Mouse (Mus musculus) stomach, postnatal 0 days (tissue): ENCODE results near the gene Tldc2. TPM values are rescaled to one million over a fixed set of nuclear protein-coding genes. Genes with fewer than 3 reads are reported as not detected.
A peak's percentile ranks its signal among the peaks of the same experiment; 100 is the strongest.

ENCODE experiments used
- ATAC-seq: fragments of 200-750 bp; cut with Nextera tagmentation; 2 replicates; pipeline ENCODE4 v1.8.0; 2017; ENCODE audit not compliant: low FRiP score, low TSS enrichment
- DNase-seq: peaks from one replicate; pipeline ENCODE4 v3.0.0-alpha.2; 2016; ENCODE audit warnings: low spot score
- H3K27ac ChIP-seq: fragments of 300-500 bp; sonication (generic); replicated peaks from 2 replicates; pipeline ENCODE4 v1.5.1; 2014; ENCODE audit warnings: mild to moderate bottlenecking, control low read depth
- H3K27me3 ChIP-seq: fragments of 300-500 bp; sonication (generic); 2 replicates; pipeline ENCODE4 v1.6.1; 2014; ENCODE audit warnings: low read length; ENCODE audit not compliant: control insufficient read depth, insufficient read depth
- H3K36me3 ChIP-seq: fragments of 300-500 bp; sonication (generic); 2 replicates; pipeline ENCODE4 v1.6.1; 2014; ENCODE audit warnings: low read length, mixed read lengths; ENCODE audit not compliant: control insufficient read depth, insufficient read depth
- H3K4me1 ChIP-seq: fragments of 300-500 bp; sonication (generic); replicated peaks from 2 replicates; pipeline ENCODE4 v1.6.1; 2014; ENCODE audit warnings: antibody characterized with exemption; ENCODE audit not compliant: control insufficient read depth, insufficient read depth
- H3K4me2 ChIP-seq: fragments of 300-500 bp; sonication (generic); replicated peaks from 2 replicates; pipeline ENCODE4 v1.6.1; 2014; ENCODE audit warnings: low read depth, mild to moderate bottlenecking, control low read depth, moderate library complexity
- H3K4me3 ChIP-seq: fragments of 300-500 bp; sonication (generic); 2 replicates; pipeline ENCODE4 v1.5.1; 2014; ENCODE audit warnings: low read depth, low read length, control low read depth
- H3K9ac ChIP-seq: fragments of 300-500 bp; sonication (generic); 2 replicates; pipeline ENCODE4 v1.6.1; 2014; ENCODE audit warnings: mild to moderate bottlenecking, low read length, control low read depth, mixed read lengths
- H3K9me3 ChIP-seq: fragments of 300-500 bp; sonication (generic); 2 replicates; pipeline ENCODE4 v1.6.1; 2016; ENCODE audit warnings: low read length; ENCODE audit not compliant: control insufficient read depth
- CTCF ChIP-seq: IDR thresholded peaks from 2 replicates; pipeline ENCODE4 v1.5.1; 2016; ENCODE audit warnings: antibody characterized with exemption, low read depth, mild to moderate bottlenecking, moderate library complexity
- EP300 ChIP-seq: optimal IDR thresholded peaks from 2 replicates; pipeline ENCODE3; 2016; ENCODE audit warnings: antibody characterized with exemption
- WGBS: fragments of 180-500 bp; shearing (Covaris S2); extraction: QIAGEN DNeasy Blood & Tissue Kit; methylation state at CpG from one replicate; pipeline ENCODE4 v1.1.7; 2014; 5-methylcytosine and 5-hydroxymethylcytosine counted together
- polyA plus RNA-seq: library from polyadenylated mRNA; unstranded; fragments of >200 nt; fragmentation: Nextera tagmentation; extraction: Ambion mirVana; gene quantifications from 2 replicates; pipeline ENCODE4 v1.2.1, GENCODE M21; 2015

Gene Tldc2
- polyA plus RNA-seq, 1 experiment from 2014 or later = not detected

GRCm38 (mm10) chr2:157128072-157128471 lies 41.2 kb downstream of the Tldc2 start:
- no peak for ATAC-seq
- Histone ChIP-seq H3K4me1 (no peaks in the 10 kb centered on the region), H3K36me3 (0 out of 2 replicates have a peak, but pooled peaks cover 3% of the 10 kb centered on the region), H3K4me3 (no peak overlapping the region), H3K9ac (no peak overlapping the region), H3K27me3 (no peaks in the 10 kb centered on the region), H3K4me2 (no peak overlapping the region), H3K27ac (no peak overlapping the region), H3K9me3 (no peaks in the 10 kb centered on the region)
- peak; percentile 39 for DNase-seq
- 49% methylated on average over 4 of the region's 4 CpGs for WGBS
- TF ChIP-seq CTCF (peak; percentile 63), EP300 (no peak)

GRCm38 (mm10) chr2:157129096-157129495 lies 42.2 kb downstream of the Tldc2 start:
- TF ChIP-seq CTCF = no peak
- no peak for TF ChIP-seq EP300
- H3K9ac ChIP-seq = no peak overlapping the region
- H3K4me3 ChIP-seq = no peak overlapping the region
- WGBS = 53% methylated on average over 4 of the region's 4 CpGs
- ATAC-seq (no peak), DNase-seq (no peak)
- H3K4me1 ChIP-seq = no peaks in the 10 kb centered on the region; the same call in 1 of the 2 replicates
- 0 out of 2 replicates have a peak overlapping the region, but pooled peaks have one; percentile 30 for H3K4me2 ChIP-seq
- H3K27ac ChIP-seq = no peak overlapping the region
- no peaks in the 10 kb centered on the region for H3K27me3 ChIP-seq
- H3K9me3 ChIP-seq = no peaks in the 10 kb centered on the region
- H3K36me3 ChIP-seq = 0 out of 2 replicates have a peak, but pooled peaks cover 3% of the 10 kb centered on the region

- ATAC-seq (no peak), DNase-seq (no peak)
- no peaks in the 10 kb centered on the region for H3K9me3 ChIP-seq
- no peak for TF ChIP-seq EP300
- no peak for TF ChIP-seq CTCF
- H3K4me3 ChIP-seq = no peak overlapping the region
- H3K27ac ChIP-seq = peak overlapping the region; percentile 53
- H3K9ac ChIP-seq = no peak overlapping the region
- peak overlapping the region; percentile 30 for H3K4me2 ChIP-seq
- no peaks in the 10 kb centered on the region; the same call in 1 of the 2 replicates for H3K4me1 ChIP-seq
- WGBS = 49% methylated on average over 11 of the region's 11 CpGs
- 0 out of 2 replicates have a peak, but pooled peaks cover 3% of the 10 kb centered on the region for H3K36me3 ChIP-seq
- H3K27me3 ChIP-seq = no peaks in the 10 kb centered on the region
Measured at GRCm38 (mm10) chr2:157129601-157130164, 42.8 kb downstream of the Tldc2 start.

- no peak overlapping the region for H3K27ac ChIP-seq
- DNase-seq (no peak), ATAC-seq (no peak)
- H3K27me3 ChIP-seq = no peaks in the 10 kb centered on the region
- no peak overlapping the region for H3K4me2 ChIP-seq
- H3K4me3 ChIP-seq = no peak overlapping the region
- no peak for TF ChIP-seq CTCF
- TF ChIP-seq EP300 = no peak
- 63% methylated on average over 8 of the region's 8 CpGs for WGBS
- peaks cover 3% of the 10 kb centered on the region; the same call in 1 of the 2 replicates for H3K4me1 ChIP-seq
- no peak overlapping the region for H3K9ac ChIP-seq
- no peaks in the 10 kb centered on the region for H3K9me3 ChIP-seq
- H3K36me3 ChIP-seq = no peaks in the 10 kb centered on the region
Measured at GRCm38 (mm10) chr2:157130813-157131514, 44.1 kb downstream of the Tldc2 start.

GRCm38 (mm10) chr2:157132086-157132485 lies 45.2 kb downstream of the Tldc2 start:
- no peak for TF ChIP-seq CTCF
- no peak for TF ChIP-seq EP300
- no peak overlapping the region for H3K4me2 ChIP-seq
- H3K36me3 ChIP-seq = no peaks in the 10 kb centered on the region
- no peaks in the 10 kb centered on the region for H3K27me3 ChIP-seq
- H3K9me3 ChIP-seq = no peaks in the 10 kb centered on the region
- H3K27ac ChIP-seq = no peak overlapping the region
- WGBS = 58% methylated on average over 1 of the region's 1 CpGs
- no peak overlapping the region for H3K9ac ChIP-seq
- no peak for ATAC-seq
- H3K4me1 ChIP-seq = peaks cover 3% of the 10 kb centered on the region; the same call in 1 of the 2 replicates
- no peak overlapping the region for H3K4me3 ChIP-seq
- DNase-seq = no peak
